Mouse (Mus musculus) liver, adult 2 months (tissue): ENCODE measurements around the gene Prtn3. TPM values are rescaled to one million over a fixed set of nuclear protein-coding genes. Genes with fewer than 3 reads are reported as not detected.

Experiments used
- DNase-seq: peaks from one replicate; pipeline ENCODE4 v3.0.0-alpha.2; 2011; ENCODE audit warnings: low read depth, low spot score; ENCODE audit errors: extremely low read depth
- H3K27ac ChIP-seq: fragments of 200-500 bp; replicated peaks from 2 replicates; pipeline ENCODE4 v1.5.1; 2012; ENCODE audit warnings: low read depth, mild to moderate bottlenecking, control low read depth, inconsistent platforms, low read length; ENCODE audit not compliant: insufficient read depth
- H3K27me3 ChIP-seq: fragments of 200-500 bp; 2 replicates; pipeline ENCODE4 v1.6.1; 2012; ENCODE audit warnings: mild to moderate bottlenecking, moderate library complexity, low read length, inconsistent platforms; ENCODE audit not compliant: control insufficient read depth, insufficient read depth
- H3K36me3 ChIP-seq: fragments of 200-500 bp; 2 replicates; pipeline ENCODE4 v1.6.1; 2012; ENCODE audit warnings: low read length, inconsistent platforms; ENCODE audit not compliant: control insufficient read depth, insufficient read depth
- H3K4me1 ChIP-seq: fragments of 200-500 bp; 2 replicates; pipeline ENCODE4 v1.6.1; 2011; ENCODE audit warnings: low read length; ENCODE audit not compliant: control insufficient read depth, insufficient read depth
- H3K4me3 ChIP-seq: fragments of 200-500 bp; 2 replicates; pipeline ENCODE4 v1.5.1; 2011; ENCODE audit warnings: low read depth, mild to moderate bottlenecking, control low read depth, low read length, moderate library complexity; ENCODE audit not compliant: insufficient read depth
- H3K79me2 ChIP-seq: fragments of 200-500 bp; 2 replicates; pipeline ENCODE4 v1.6.1; 2012; ENCODE audit warnings: inconsistent platforms, mild to moderate bottlenecking, low read length, moderate library complexity; ENCODE audit not compliant: control insufficient read depth, insufficient read depth
- H3K9ac ChIP-seq: fragments of 200-500 bp; 2 replicates; pipeline ENCODE4 v1.6.1; 2012; ENCODE audit warnings: low read depth, mild to moderate bottlenecking, control low read depth, inconsistent platforms, low read length
- CTCF ChIP-seq: fragments of 200-500 bp; IDR thresholded peaks from 2 replicates; pipeline ENCODE4 v1.5.1; 2011; ENCODE audit warnings: low read depth, low read length, control low read depth
- POLR2A ChIP-seq: fragments of 200-500 bp; IDR thresholded peaks from 2 replicates; pipeline ENCODE4 v1.6.1; 2011; ENCODE audit warnings: low read length, control low read depth; ENCODE audit not compliant: insufficient read depth; ENCODE audit errors: extremely low read depth
- WGBS: fragments of 180-500 bp; shearing (Covaris S2); methylation state at CpG from one replicate; pipeline ENCODE4 v1.1.7; 2018; 5-methylcytosine and 5-hydroxymethylcytosine counted together
- polyA plus RNA-seq: library from polyadenylated mRNA; depleted of rRNA; stranded (reverse); fragments of >200 nt; gene quantifications from 2 replicates; pipeline ENCODE4 v1.2.3, GENCODE M21; 2012
- total RNA-seq: library from RNA; depleted of rRNA; stranded (reverse); fragments of >200 nt; gene quantifications from 2 replicates; pipeline ENCODE4 v1.2.3, GENCODE M21; 2014

The Prtn3 gene
- total and polyA plus RNA-seq, 2 experiments, result 1.1 TPM; not detected in 1

- Histone ChIP-seq H3K27ac (no peak overlapping the region), H3K27me3 (peaks cover 12% of the 10 kb centered on the region), H3K79me2 (peaks cover 7% of the 10 kb centered on the region; the same call in 1 of the 2 replicates), H3K4me1 (peaks cover 4% of the 10 kb centered on the region), H3K9ac (no peak overlapping the region), H3K4me3 (no peak overlapping the region), H3K36me3 (no peaks in the 10 kb centered on the region)
- no peak for TF ChIP-seq POLR2A
- no peak for TF ChIP-seq CTCF
- 83% methylated on average over 5 of the region's 5 CpGs for WGBS
- no peak for DNase-seq
Measured at GRCm38 (mm10) chr10:79917532-79918100, 43.3 kb downstream of the Prtn3 start.

DNA sequence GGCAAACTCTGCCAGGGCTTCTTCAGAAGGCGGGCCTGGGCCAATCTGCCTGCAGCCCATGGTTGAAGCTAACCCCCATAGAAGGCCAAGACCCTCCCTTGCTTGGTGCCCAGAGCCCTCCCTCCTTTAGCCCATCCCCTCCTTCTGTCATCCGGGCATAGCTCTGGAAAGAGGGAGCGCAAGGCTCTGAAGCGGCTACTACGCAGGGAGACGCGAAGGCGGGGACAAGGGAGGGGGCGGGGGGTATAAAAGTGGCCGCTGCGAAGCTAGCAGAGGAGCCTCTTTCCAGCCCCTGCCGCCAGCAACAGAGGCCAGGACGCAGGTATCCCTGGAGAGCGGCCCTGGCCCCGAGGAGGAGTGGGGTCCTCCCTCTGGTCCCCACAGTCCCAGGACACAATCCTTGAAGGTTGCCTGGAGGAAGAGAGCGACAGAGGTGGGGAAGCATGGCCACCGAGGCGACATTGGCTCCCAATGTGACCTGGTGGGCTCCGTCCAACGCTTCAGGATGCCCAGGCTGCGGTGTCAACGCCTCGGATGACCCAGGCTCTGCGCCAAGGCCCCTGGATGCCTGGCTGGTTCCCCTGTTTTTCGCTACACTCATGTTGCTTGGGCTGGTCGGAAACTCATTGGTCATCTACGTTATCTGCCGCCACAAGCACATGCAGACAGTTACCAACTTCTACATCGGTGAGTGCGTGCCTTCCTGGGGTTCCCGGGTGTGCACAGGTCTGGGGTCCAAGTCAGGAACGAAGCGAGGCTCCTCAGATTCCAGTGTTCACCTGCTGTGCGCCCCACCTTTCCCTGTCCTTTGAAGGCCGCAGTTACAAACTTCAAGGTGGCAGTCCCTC lies 44.2 kb downstream of the Prtn3 start:
- no peak for DNase-seq
- 31% methylated on average over 35 of the region's 35 CpGs for WGBS
- Histone ChIP-seq H3K27me3 (peaks cover 12% of the 10 kb centered on the region), H3K27ac (no peak overlapping the region), H3K4me3 (peak overlapping the region; percentile 43; the same call in 1 of the 2 replicates), H3K36me3 (no peaks in the 10 kb centered on the region), H3K4me1 (peaks cover 4% of the 10 kb centered on the region), H3K79me2 (peaks cover 7% of the 10 kb centered on the region; the same call in 1 of the 2 replicates), H3K9ac (0 out of 2 replicates have a peak overlapping the region, but pooled peaks have one; percentile 19)
- TF ChIP-seq CTCF (no peak), POLR2A (no peak)

DNA sequence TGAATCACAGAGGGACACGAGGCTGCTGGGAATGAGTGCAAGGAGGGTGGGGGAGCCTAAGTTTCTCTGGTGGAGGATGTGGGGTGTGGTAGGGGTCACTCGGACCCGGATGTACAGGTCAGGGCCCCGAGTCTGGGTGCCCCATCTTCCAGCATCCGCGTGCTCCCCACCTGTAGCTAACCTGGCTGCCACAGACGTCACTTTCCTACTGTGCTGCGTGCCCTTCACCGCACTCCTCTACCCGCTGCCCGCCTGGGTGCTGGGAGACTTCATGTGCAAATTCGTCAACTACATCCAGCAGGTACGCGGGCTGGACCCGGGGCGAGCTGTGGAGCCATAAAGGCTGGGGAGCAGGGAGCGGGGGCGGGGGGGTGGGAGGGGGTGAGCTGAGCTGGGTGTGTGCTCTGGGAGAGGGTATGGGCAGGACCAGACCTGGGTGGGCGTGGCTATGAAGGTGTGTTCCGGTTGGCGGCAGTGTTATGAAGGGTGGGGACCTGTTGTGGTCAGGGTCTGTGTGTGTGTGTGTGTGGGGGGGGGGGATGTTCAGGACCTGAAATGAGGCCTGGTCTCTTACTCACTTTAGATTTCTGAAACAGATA lies 45.1 kb downstream of the Prtn3 start:
- WGBS, result 16% methylated on average over 21 of the region's 21 CpGs
- no peak overlapping the region for H3K27ac ChIP-seq
- H3K27me3 ChIP-seq, result peaks cover 12% of the 10 kb centered on the region
- peaks cover 4% of the 10 kb centered on the region for H3K4me1 ChIP-seq
- TF ChIP-seq CTCF, result no peak
- TF ChIP-seq POLR2A, result no peak
- no peaks in the 10 kb centered on the region for H3K36me3 ChIP-seq
- H3K4me3 ChIP-seq, result no peak overlapping the region
- DNase-seq, result no peak
- H3K79me2 ChIP-seq, result peaks cover 7% of the 10 kb centered on the region; the same call in 1 of the 2 replicates
- no peak overlapping the region for H3K9ac ChIP-seq

GRCm38 (mm10) chr10:79920056-79920890 lies 46.0 kb downstream of the Prtn3 start:
- WGBS, result 35% methylated on average over 26 of the region's 26 CpGs

DNA sequence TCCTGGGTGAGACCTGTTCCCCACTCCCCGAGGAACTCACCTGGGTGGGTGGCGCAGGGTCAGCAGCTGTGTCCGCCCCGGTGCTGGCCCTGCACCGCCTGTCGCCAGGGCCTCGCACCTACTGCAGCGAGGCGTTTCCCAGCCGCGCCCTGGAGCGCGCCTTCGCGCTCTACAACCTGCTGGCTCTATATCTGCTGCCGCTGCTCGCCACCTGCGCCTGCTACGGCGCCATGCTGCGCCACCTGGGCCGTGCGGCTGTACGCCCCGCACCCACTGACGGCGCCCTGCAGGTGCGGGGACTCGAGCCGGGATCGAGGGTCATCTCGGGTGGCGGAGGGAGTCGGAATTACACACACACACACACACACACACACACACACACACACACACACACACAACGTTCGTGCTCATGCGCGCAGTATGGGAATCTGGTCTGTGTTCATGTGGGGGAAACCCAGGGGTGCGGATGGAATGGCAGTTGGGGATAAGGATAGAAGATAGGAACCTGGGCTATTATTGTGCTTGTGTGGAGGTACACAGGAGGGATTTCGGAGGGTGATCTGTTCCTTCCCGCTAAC lies 46.8 kb downstream of the Prtn3 start, which contains the start of gene R3hdm4:
R3hdm4 (minus strand) TSS at position 251 of the 578 bp plus-strand sequence.
- peaks cover 12% of the 10 kb centered on the region for H3K27me3 ChIP-seq
- H3K9ac ChIP-seq, result no peak within 1 kb of the TSS
- TF ChIP-seq CTCF, result no peak
- TF ChIP-seq POLR2A, result no peak
- peaks cover 6% of the 10 kb centered on the region; the same call in 1 of the 2 replicates for H3K79me2 ChIP-seq
- H3K4me1 ChIP-seq, result peaks cover 1% of the 10 kb centered on the region
- no peak within 1 kb of the TSS for H3K4me3 ChIP-seq
- 12% methylated on average over 41 of the region's 41 CpGs for WGBS
- no peak within 1 kb of the TSS for H3K27ac ChIP-seq
- H3K36me3 ChIP-seq, result no peaks in the 10 kb centered on the region
- no peak for DNase-seq

More at GRCm38 (mm10) chr10:79920056-79920890, 46.0 kb downstream of the Prtn3 start:
- Histone ChIP-seq H3K4me3 (no peak overlapping the region), H3K9ac (no peak overlapping the region), H3K4me1 (peaks cover 4% of the 10 kb centered on the region), H3K36me3 (no peaks in the 10 kb centered on the region), H3K27me3 (peaks cover 12% of the 10 kb centered on the region), H3K79me2 (peaks cover 7% of the 10 kb centered on the region; the same call in 1 of the 2 replicates), H3K27ac (no peak overlapping the region)
- TF ChIP-seq CTCF (no peak), POLR2A (no peak)
- DNase-seq, result no peak
